Mouse (Mus musculus) CH12.LX (cell line): Measurements from ENCODE around the gene Nos1ap. TPM values are rescaled to one million over a fixed set of nuclear protein-coding genes. Genes with fewer than 3 reads are reported as not detected.

Experiments used
- DNase-seq: peaks from one replicate; pipeline ENCODE4 v3.0.0-alpha.2; 2013; ENCODE audit errors: extremely low read depth
- H3K27ac ChIP-seq: 2 replicates; pipeline ENCODE4 v1.5.1; 2012; ENCODE audit warnings: low read depth, mild to moderate bottlenecking, control low read depth, moderate library complexity; ENCODE audit not compliant: insufficient read depth
- H3K27me3 ChIP-seq: replicated peaks from 2 replicates; pipeline ENCODE3; 2012; ENCODE audit warnings: inconsistent platforms
- H3K36me3 ChIP-seq, 2 experiments: replicated peaks in 1 of 2; 2 replicates each; pipeline versions ENCODE3 to v1.6.1; 2012; ENCODE audit warnings: inconsistent platforms in 1 of 2, low read length in 1 of 2, mild to moderate bottlenecking in 1 of 2, mixed read lengths in 1 of 2, moderate library complexity in 1 of 2; ENCODE audit not compliant: control insufficient read depth in 1 of 2, insufficient read depth in 1 of 2
- H3K4me1 ChIP-seq, 2 experiments: 2 replicates each; pipeline ENCODE4 v1.6.1; 2012; ENCODE audit warnings: inconsistent platforms in 1 of 2, moderate library complexity in 1 of 2; ENCODE audit not compliant: insufficient read depth in 2 of 2, control insufficient read depth in 1 of 2
- H3K4me2 ChIP-seq: 2 replicates; pipeline ENCODE4 v1.6.1; 2012; ENCODE audit warnings: low read depth, mild to moderate bottlenecking, control low read depth; ENCODE audit not compliant: poor library complexity, insufficient read depth, severe bottlenecking
- H3K4me3 ChIP-seq, 3 experiments: fragments of 150-350 bp in 1 of 3; sonication (generic) in 1 of 3; replicated peaks in 1 of 3; 2 replicates each; pipeline versions ENCODE3 to v1.5.1; 2011 to 2012; ENCODE audit warnings: low read depth in 2 of 3, low read length in 2 of 3, mild to moderate bottlenecking in 2 of 3, moderate library complexity in 2 of 3, control low read depth in 1 of 3, improper control_type of control experiment in 1 of 3, inconsistent platforms in 1 of 3, mixed read lengths in 1 of 3; ENCODE audit not compliant: poor library complexity in 1 of 3
- H3K79me2 ChIP-seq: replicated peaks from 2 replicates; pipeline ENCODE4 v1.6.1; 2012; ENCODE audit warnings: mild to moderate bottlenecking, moderate library complexity; ENCODE audit not compliant: control insufficient read depth, poor library complexity, insufficient read depth, severe bottlenecking; ENCODE audit errors: extremely low read depth
- H3K9ac ChIP-seq: 2 replicates; pipeline ENCODE4 v1.6.1; 2012; ENCODE audit warnings: low read depth, mild to moderate bottlenecking, control low read depth, moderate library complexity; ENCODE audit not compliant: insufficient read depth
- H3K9me3 ChIP-seq: replicated peaks from 2 replicates; pipeline ENCODE3; 2012; ENCODE audit warnings: low read length, inconsistent platforms, mixed read lengths
- CHD2 ChIP-seq: IDR thresholded peaks from 2 replicates; pipeline ENCODE4 v1.6.1; 2011; ENCODE audit warnings: low read length, improper control_type of control experiment
- ELF1 ChIP-seq: IDR thresholded peaks from 2 replicates; pipeline ENCODE4 v1.6.1; 2014; ENCODE audit warnings: low read depth, mild to moderate bottlenecking, inconsistent platforms, low read length, improper control_type of control experiment
- IRF4 ChIP-seq: IDR thresholded peaks from 2 replicates; pipeline ENCODE4 v1.6.1; 2014; ENCODE audit warnings: low read depth, mild to moderate bottlenecking, inconsistent platforms, low read length, improper control_type of control experiment
- JUN ChIP-seq: IDR thresholded peaks from 2 replicates; pipeline ENCODE4 v1.6.1; 2011; ENCODE audit warnings: low read depth, mild to moderate bottlenecking, low read length, improper control_type of control experiment, moderate library complexity; ENCODE audit not compliant: insufficient read depth
- MAZ ChIP-seq: IDR thresholded peaks from 2 replicates; pipeline ENCODE4 v1.6.1; 2012; ENCODE audit warnings: low read depth, mild to moderate bottlenecking, inconsistent platforms, low read length, improper control_type of control experiment, moderate library complexity
- MEF2A ChIP-seq: IDR thresholded peaks from 2 replicates; pipeline ENCODE4 v1.6.1; 2014; ENCODE audit warnings: low read depth, mild to moderate bottlenecking, inconsistent platforms, low read length, improper control_type of control experiment, borderline replicate concordance
- MXI1 ChIP-seq: IDR thresholded peaks from 2 replicates; pipeline ENCODE4 v1.6.1; 2011; ENCODE audit warnings: mild to moderate bottlenecking, low read depth, low read length, improper control_type of control experiment
- POLR2AphosphoS2 ChIP-seq: IDR thresholded peaks from 2 replicates; pipeline ENCODE4 v1.6.1; 2011; ENCODE audit warnings: low read depth, low read length, improper control_type of control experiment
- RAD21 ChIP-seq: IDR thresholded peaks from 2 replicates; pipeline ENCODE4 v1.6.1; 2011; ENCODE audit warnings: low read depth, mild to moderate bottlenecking, low read length, improper control_type of control experiment, moderate library complexity
- RCOR1 ChIP-seq: conservative IDR thresholded peaks from 2 replicates; pipeline ENCODE4 v1.6.1; 2012; ENCODE audit warnings: low read depth, mild to moderate bottlenecking, inconsistent platforms, low read length, improper control_type of control experiment
- SIN3A ChIP-seq: IDR thresholded peaks from 2 replicates; pipeline ENCODE4 v1.6.1; 2012; ENCODE audit warnings: low read length, improper control_type of control experiment, inconsistent platforms
- SMC3 ChIP-seq: IDR thresholded peaks from 2 replicates; pipeline ENCODE4 v1.6.1; 2011; ENCODE audit warnings: low read depth, low read length, improper control_type of control experiment
- TCF12 ChIP-seq: IDR thresholded peaks from 2 replicates; pipeline ENCODE4 v1.6.1; 2014; ENCODE audit warnings: low read depth, mild to moderate bottlenecking, inconsistent platforms, low read length, improper control_type of control experiment
- ZKSCAN1 ChIP-seq: IDR thresholded peaks from 2 replicates; pipeline ENCODE4 v1.6.1; 2012; ENCODE audit warnings: low read depth, inconsistent platforms, low read length, improper control_type of control experiment, borderline replicate concordance
- ZMIZ1 ChIP-seq: IDR thresholded peaks from 2 replicates; pipeline ENCODE4 v1.6.1; 2012; ENCODE audit warnings: low read depth, mild to moderate bottlenecking, inconsistent platforms, low read length, improper control_type of control experiment
- ZNF384 ChIP-seq: IDR thresholded peaks from 2 replicates; pipeline ENCODE4 v1.6.1; 2012; ENCODE audit warnings: low read depth, low read length, improper control_type of control experiment, inconsistent platforms
- dilution Hi-C: fragments of 300-500 bp; cut with MboI; formaldehyde crosslinking; loops from 2 replicates; pipeline ENCODE4 v1.14.3; 2020; ENCODE audit warnings: low sequenced_read_pairs; ENCODE audit not compliant: extremely low pct_unique_long_range_greater_than_20kb, extremely low pct_ligation_motif_present
- in situ Hi-C: fragments of 300-500 bp; cut with MboI; formaldehyde crosslinking; loops from 3 replicates; pipeline ENCODE4 v1.14.3; 2019; ENCODE audit warnings: low sequenced_read_pairs, low pct_ligation_motif_present, low pct_unique_long_range_greater_than_20kb, mixed read lengths
- polyA plus RNA-seq: library from polyadenylated mRNA; unstranded; fragments of >175 nt; gene quantifications from 2 replicates; pipeline ENCODE4 v1.2.1, GENCODE M21; 2012; ENCODE audit warnings: low read depth; ENCODE audit not compliant: insufficient read length
- total RNA-seq, 2 experiments: library from RNA; depleted of rRNA; stranded (reverse); fragments of 300-350 nt in 1 of 2; fragments of >200 nt in 1 of 2; gene quantifications; 2 replicates each; pipeline ENCODE4 v1.2.3; 2012 to 2014

Gene Nos1ap
- total and polyA plus RNA-seq, 3 experiments: not detected

GRCm38 (mm10) chr1:170557962-170558361 lies 31.7 kb downstream of the Nos1ap start:
- dilution Hi-C loops (no loop called here), in situ Hi-C loops (no loop called here)
- H3K4me3 ChIP-seq: no peak overlapping the region
- no peak overlapping the region for H3K9ac ChIP-seq
- H3K4me1 ChIP-seq: no peaks in the 10 kb centered on the region
- no peak overlapping the region for H3K4me2 ChIP-seq
- no peak overlapping the region for H3K27ac ChIP-seq
- H3K9me3 ChIP-seq: peaks cover under 1% of the 10 kb centered on the region
- no peak for DNase-seq
- H3K36me3 ChIP-seq: no peaks in the 10 kb centered on the region
- H3K27me3 ChIP-seq: peaks cover 3% of the 10 kb centered on the region
- TF ChIP-seq ZNF384: no peak
- no peak for TF ChIP-seq IRF4
- no peak for TF ChIP-seq CHD2
- TF ChIP-seq MAZ: no peak
- TF ChIP-seq TCF12: no peak
- TF ChIP-seq SIN3A: no peak
- TF ChIP-seq POLR2AphosphoS2: no peak
- no peak for TF ChIP-seq MEF2A
- no peak for TF ChIP-seq JUN
- TF ChIP-seq MXI1: no peak
- H3K79me2 ChIP-seq: no peaks in the 10 kb centered on the region

- Histone ChIP-seq H3K4me2 (no peak overlapping the region), H3K9ac (no peak overlapping the region), H3K4me3 (no peak overlapping the region), H3K4me1 (no peaks in the 10 kb centered on the region), H3K27me3 (peaks cover 5% of the 10 kb centered on the region), H3K27ac (no peak overlapping the region), H3K36me3 (no peaks in the 10 kb centered on the region), H3K79me2 (no peaks in the 10 kb centered on the region), H3K9me3 (peaks cover 4% of the 10 kb centered on the region)
- in situ Hi-C loops: no loop called here
- dilution Hi-C loops: no loop called here
- DNase-seq: no peak
- no peak for TF ChIP-seq ZMIZ1
- TF ChIP-seq RAD21: no peak
- TF ChIP-seq CHD2: no peak
- TF ChIP-seq TCF12: no peak
- TF ChIP-seq ELF1: no peak
- TF ChIP-seq IRF4: no peak
- TF ChIP-seq ZKSCAN1: no peak
- no peak for TF ChIP-seq RCOR1
- TF ChIP-seq SMC3: no peak
Observed at GRCm38 (mm10) chr1:170556696-170557095, 33.0 kb downstream of the Nos1ap start.
